Mouse (Mus musculus) embryonic facial prominence, embryonic 15.5 days (tissue): ENCODE measurements around the gene Trpd52l3. TPM values are rescaled to one million over a fixed set of nuclear protein-coding genes. Genes with fewer than 3 reads are reported as not detected.
A peak's percentile ranks its signal among the peaks of the same experiment; 100 is the strongest.

Experiments
- ATAC-seq: fragments of 200-750 bp; cut with Nextera tagmentation; 2 replicates; pipeline ENCODE4 v1.8.0; 2017; ENCODE audit warnings: low read depth, moderate TSS enrichment; ENCODE audit not compliant: insufficient number of reproducible peaks, low FRiP score, low TSS enrichment
- H3K27ac ChIP-seq: fragments of 300-500 bp; sonication (generic); replicated peaks from 2 replicates; pipeline ENCODE4 v1.5.1; 2015; ENCODE audit warnings: mild to moderate bottlenecking, inconsistent platforms
- H3K27me3 ChIP-seq: fragments of 300-500 bp; sonication (generic); 2 replicates; pipeline ENCODE4 v1.6.1; 2015; ENCODE audit warnings: inconsistent platforms
- H3K36me3 ChIP-seq: fragments of 300-500 bp; sonication (generic); 2 replicates; pipeline ENCODE4 v1.6.1; 2015; ENCODE audit warnings: mild to moderate bottlenecking, inconsistent platforms
- H3K4me1 ChIP-seq: fragments of 300-500 bp; sonication (generic); 2 replicates; pipeline ENCODE4 v1.6.1; 2015; ENCODE audit warnings: inconsistent platforms
- H3K4me2 ChIP-seq: fragments of 300-500 bp; sonication (generic); replicated peaks from 2 replicates; pipeline ENCODE4 v1.6.1; 2015; ENCODE audit warnings: mild to moderate bottlenecking, inconsistent platforms
- H3K4me3 ChIP-seq: fragments of 300-500 bp; sonication (generic); replicated peaks from 2 replicates; pipeline ENCODE4 v1.5.1; 2015; ENCODE audit warnings: mild to moderate bottlenecking, inconsistent platforms
- H3K9ac ChIP-seq: fragments of 300-500 bp; sonication (generic); 2 replicates; pipeline ENCODE4 v1.6.1; 2015; ENCODE audit warnings: inconsistent platforms
- H3K9me3 ChIP-seq: fragments of 300-500 bp; sonication (generic); replicated peaks from 2 replicates; pipeline ENCODE4 v1.6.1; 2016; ENCODE audit warnings: inconsistent platforms
- WGBS: fragments of 180-500 bp; shearing (Covaris S2); methylation state at CpG from one replicate; pipeline ENCODE4 v1.1.7; 2015; 5-methylcytosine and 5-hydroxymethylcytosine counted together
- polyA plus RNA-seq: library from polyadenylated mRNA; unstranded; fragments of >200 nt; fragmentation: Nextera tagmentation; extraction: Ambion mirVana; gene quantifications from 2 replicates; pipeline ENCODE4 v1.2.1, GENCODE M21; 2015

Gene Trpd52l3
- polyA plus RNA-seq, 1 experiment from 2014 or later, result not detected

- WGBS, result under 1% methylated on average over 82 of the region's 92 CpGs
- Histone ChIP-seq H3K9ac (peak overlapping the region; percentile 99), H3K27me3 (no peaks in the 10 kb centered on the region), H3K27ac (peak overlapping the region; percentile 96), H3K4me2 (peak overlapping the region; percentile 75), H3K4me3 (peak overlapping the region; percentile 98), H3K9me3 (no peaks in the 10 kb centered on the region), H3K36me3 (no peaks in the 10 kb centered on the region), H3K4me1 (peaks cover 17% of the 10 kb centered on the region)
- ATAC-seq, result peak; percentile 35; the same call in 1 of the 2 replicates
Observed at GRCm38 (mm10) chr19:30030636-30031467, 27.3 kb downstream of the Trpd52l3 start.

DNA sequence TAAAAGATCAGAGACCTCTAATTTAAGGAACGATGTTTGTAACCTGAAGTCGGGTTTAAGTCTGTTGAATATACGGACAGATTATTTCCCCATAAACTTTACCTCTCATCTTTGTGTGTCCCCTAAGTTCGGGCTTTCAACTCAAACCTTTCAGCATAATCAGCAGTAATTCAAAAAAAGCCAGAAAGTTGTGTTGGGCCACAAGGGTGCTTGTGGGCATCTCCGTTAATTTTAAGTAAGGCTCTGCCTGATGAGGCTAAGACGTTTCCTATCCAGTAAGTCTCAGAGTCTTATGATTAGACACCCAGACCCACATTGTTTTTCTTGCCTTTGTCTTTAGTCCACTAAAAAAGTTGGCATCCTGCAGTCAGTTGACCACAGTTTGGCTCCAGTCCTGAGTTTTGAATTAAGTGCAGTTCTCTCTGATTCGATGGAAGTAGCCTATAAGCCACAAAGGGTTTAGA, 27.9 kb downstream of the Trpd52l3 start:
- Histone ChIP-seq H3K36me3 (no peaks in the 10 kb centered on the region), H3K9ac (peak overlapping the region; percentile 99), H3K27me3 (no peaks in the 10 kb centered on the region), H3K4me1 (peaks cover 18% of the 10 kb centered on the region), H3K4me2 (peak overlapping the region; percentile 75), H3K4me3 (peak overlapping the region; percentile 98), H3K9me3 (no peaks in the 10 kb centered on the region), H3K27ac (peak overlapping the region; percentile 96)
- 1% methylated on average over 7 of the region's 7 CpGs for WGBS
- ATAC-seq, result no peak

- 79% methylated on average over 3 of the region's 3 CpGs for WGBS
- H3K9me3 ChIP-seq, result no peaks in the 10 kb centered on the region
- H3K36me3 ChIP-seq, result no peaks in the 10 kb centered on the region
- peak overlapping the region; percentile 98 for H3K4me3 ChIP-seq
- H3K4me2 ChIP-seq, result peak overlapping the region; percentile 75
- H3K27ac ChIP-seq, result no peak overlapping the region
- no peak for ATAC-seq
- H3K4me1 ChIP-seq, result peaks cover 21% of the 10 kb centered on the region
- H3K9ac ChIP-seq, result no peak overlapping the region
- no peaks in the 10 kb centered on the region for H3K27me3 ChIP-seq
Observed at GRCm38 (mm10) chr19:30032206-30032605, 28.6 kb downstream of the Trpd52l3 start.

GRCm38 (mm10) chr19:30035361-30035760, 31.8 kb downstream of the Trpd52l3 start:
- Histone ChIP-seq H3K4me2 (no peak overlapping the region), H3K9ac (no peak overlapping the region), H3K4me3 (no peak overlapping the region), H3K36me3 (no peaks in the 10 kb centered on the region; the same call in 1 of the 2 replicates), H3K27ac (no peak overlapping the region), H3K4me1 (peaks cover 21% of the 10 kb centered on the region), H3K27me3 (no peaks in the 10 kb centered on the region), H3K9me3 (no peaks in the 10 kb centered on the region)
- 69% methylated on average over 3 of the region's 3 CpGs for WGBS
- no peak for ATAC-seq

- ATAC-seq, result no peak
- peaks cover 20% of the 10 kb centered on the region for H3K36me3 ChIP-seq
Observed at GRCm38 (mm10) chr19:30043691-30044090, 40.1 kb downstream of the Trpd52l3 start.

DNA sequence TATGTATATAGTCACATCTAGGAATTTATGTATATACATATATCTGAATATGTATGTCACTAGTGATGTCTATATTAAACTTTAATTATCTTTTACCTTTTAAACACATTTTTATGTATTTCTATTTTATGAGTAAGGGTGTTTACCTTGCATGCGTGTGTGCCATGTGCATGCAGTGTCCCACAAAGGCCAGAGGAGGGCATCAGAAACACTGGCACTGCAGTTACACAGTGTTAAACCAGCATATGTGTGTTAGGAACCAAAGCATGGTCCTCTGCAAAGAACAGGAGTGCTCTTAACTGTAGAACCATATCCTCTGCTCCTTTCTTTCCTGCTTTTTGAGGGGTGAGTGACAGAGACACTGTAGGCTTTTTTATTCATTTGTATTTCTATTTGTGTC, 41.0 kb downstream of the Trpd52l3 start:
- H3K36me3 ChIP-seq, result peaks cover 20% of the 10 kb centered on the region
- H3K27me3 ChIP-seq, result no peaks in the 10 kb centered on the region
- no peak for ATAC-seq
- no peak overlapping the region for H3K4me3 ChIP-seq
- H3K4me2 ChIP-seq, result no peak overlapping the region
- no peak overlapping the region for H3K27ac ChIP-seq
- no peaks in the 10 kb centered on the region for H3K4me1 ChIP-seq
- 93% methylated on average over 1 of the region's 1 CpGs for WGBS
- H3K9me3 ChIP-seq, result no peaks in the 10 kb centered on the region
- H3K9ac ChIP-seq, result no peak overlapping the region

More at GRCm38 (mm10) chr19:30043691-30044090, 40.1 kb downstream of the Trpd52l3 start:
- Histone ChIP-seq H3K4me1 (no peaks in the 10 kb centered on the region), H3K9ac (no peak overlapping the region), H3K27ac (no peak overlapping the region), H3K27me3 (no peaks in the 10 kb centered on the region), H3K4me2 (no peak overlapping the region), H3K9me3 (no peaks in the 10 kb centered on the region), H3K4me3 (no peak overlapping the region)
- WGBS, result 82% methylated on average over 2 of the region's 2 CpGs

GRCm38 (mm10) chr19:30045857-30046256, 42.3 kb downstream of the Trpd52l3 start:
- Histone ChIP-seq H3K9ac (no peak overlapping the region), H3K9me3 (no peaks in the 10 kb centered on the region), H3K4me2 (no peak overlapping the region), H3K4me1 (no peaks in the 10 kb centered on the region), H3K36me3 (peaks cover 20% of the 10 kb centered on the region), H3K27me3 (no peaks in the 10 kb centered on the region), H3K4me3 (no peak overlapping the region), H3K27ac (no peak overlapping the region)
- ATAC-seq, result no peak
- 58% methylated on average over 1 of the region's 1 CpGs for WGBS

DNA sequence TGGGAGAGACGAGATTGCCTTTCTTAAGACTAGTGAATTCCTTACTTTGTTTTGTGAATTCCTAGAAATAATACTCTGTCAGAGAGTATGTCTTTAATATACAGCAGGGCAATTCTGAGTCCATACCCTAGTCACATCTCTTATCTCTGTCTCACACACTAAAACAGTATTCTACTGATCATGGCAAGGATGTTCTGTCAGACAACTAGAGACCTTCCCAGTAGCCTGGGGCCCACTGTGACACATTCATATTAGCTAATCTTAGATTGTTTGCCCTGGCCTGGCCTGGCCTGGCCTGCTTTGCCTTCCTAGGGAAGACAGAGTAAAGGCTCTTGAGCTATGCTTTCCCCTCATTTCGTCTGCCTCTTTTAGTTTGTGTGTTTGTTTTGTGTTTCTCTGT, 47.0 kb downstream of the Trpd52l3 start:
- Histone ChIP-seq H3K9me3 (no peaks in the 10 kb centered on the region), H3K36me3 (peaks cover 13% of the 10 kb centered on the region; the same call in 1 of the 2 replicates), H3K9ac (no peak overlapping the region), H3K4me3 (no peak overlapping the region), H3K27ac (no peak overlapping the region), H3K27me3 (no peaks in the 10 kb centered on the region), H3K4me1 (no peaks in the 10 kb centered on the region), H3K4me2 (no peak overlapping the region)
- WGBS, result 84% methylated on average over 2 of the region's 2 CpGs
- ATAC-seq, result no peak

DNA sequence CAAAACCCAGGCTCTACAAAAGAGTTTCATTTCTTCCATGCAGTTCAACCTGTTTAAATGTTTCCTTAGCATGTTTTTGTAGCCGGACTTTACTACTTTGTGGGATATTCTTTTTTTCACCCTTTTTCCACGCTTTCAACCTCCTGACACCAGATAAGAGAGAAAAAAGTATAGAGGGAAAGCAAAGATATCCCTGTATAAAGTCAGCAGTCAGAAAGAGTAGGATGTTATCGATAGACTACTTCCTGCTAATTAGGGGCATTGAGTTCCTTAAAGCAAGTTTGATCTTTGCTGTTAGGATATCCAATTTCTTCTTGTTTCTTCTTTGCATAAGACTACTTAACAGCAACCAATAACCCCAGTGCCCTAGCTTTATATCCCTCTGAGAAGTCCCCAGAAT, 47.9 kb downstream of the Trpd52l3 start:
- no peak for ATAC-seq
- Histone ChIP-seq H3K4me1 (no peaks in the 10 kb centered on the region), H3K4me2 (no peak overlapping the region), H3K9ac (no peak overlapping the region), H3K4me3 (no peak overlapping the region), H3K9me3 (no peaks in the 10 kb centered on the region), H3K27ac (no peak overlapping the region), H3K27me3 (no peaks in the 10 kb centered on the region), H3K36me3 (peaks cover 13% of the 10 kb centered on the region; the same call in 1 of the 2 replicates)
- 78% methylated on average over 3 of the region's 3 CpGs for WGBS

- H3K9ac ChIP-seq, result no peak overlapping the region
- H3K27me3 ChIP-seq, result no peaks in the 10 kb centered on the region
- H3K36me3 ChIP-seq, result peaks cover 8% of the 10 kb centered on the region; the same call in 1 of the 2 replicates
- H3K27ac ChIP-seq, result no peak overlapping the region
- ATAC-seq, result no peak
- H3K4me1 ChIP-seq, result no peaks in the 10 kb centered on the region
- H3K4me3 ChIP-seq, result no peak overlapping the region
- H3K9me3 ChIP-seq, result no peaks in the 10 kb centered on the region
- WGBS, result 92% methylated on average over 2 of the region's 2 CpGs
- H3K4me2 ChIP-seq, result no peak overlapping the region
Observed at GRCm38 (mm10) chr19:30054218-30054617, 50.6 kb downstream of the Trpd52l3 start.
